Mouse (Mus musculus): ENCODE results near the gene Abracl. TPM values are rescaled to one million over a fixed set of nuclear protein-coding genes. Genes with fewer than 3 reads are reported as not detected.

Abracl gene
- total RNA-seq (2014; fragmentation: Nextera tagmentation) (40.1 and 55.2 TPM in 2 replicates), total RNA-seq (2017) (275 and 289 TPM in 2 replicates), polyA plus RNA-seq (2012) (19.8 and 20.1 TPM in 2 replicates)

GRCm38 (mm10) chr10:18022741-18023347 is at the start of gene Abracl:
Gene Abracl, minus strand, starts transcription at chr10:18023288.
- ATAC-seq (ENCODE audit: extremely low read depth, insufficient number of reproducible peaks, low FRiP score, poor library complexity, severe bottlenecking) (peak; percentile 89), DNase-seq (ENCODE audit: low spot score) (peak; percentile 85)
- H3K27me3 ChIP-seq (ENCODE audit: insufficient read depth, low read length) = no peaks in the 10 kb centered on the region
- peak within 1 kb of the TSS; percentile 81 for H3K4me3 ChIP-seq (ENCODE audit: low read depth, low read length)
- H3K36me3 ChIP-seq (replicated peaks) = peaks cover 18% of the 10 kb centered on the region
- H3K4me1 ChIP-seq (ENCODE audit: insufficient read depth, low read depth, low read length) = peaks cover 11% of the 10 kb centered on the region
- TF ChIP-seq GATA2 (IDR thresholded peaks at IDR 0.05; ENCODE audit: borderline replicate concordance, low read depth, low read length) (no peak), CTCF (IDR thresholded peaks at IDR 0.05; ENCODE audit: low read depth, low read length) (no peak), TAL1 (conservative IDR thresholded peaks at IDR 0.05; ENCODE audit: low read depth, low read length) (no peak), POLR2AphosphoS5 (IDR thresholded peaks at IDR 0.05; ENCODE audit: insufficient replicate concordance, low read depth, low read length) (no peak), GATA1 (IDR thresholded peaks at IDR 0.05; ENCODE audit: borderline replicate concordance, low read length) (no peak)
- H3K9me3 ChIP-seq (replicated peaks) = no peaks in the 10 kb centered on the region

- Histone ChIP-seq H3K36me3 (replicated peaks) (peaks cover 16% of the 10 kb centered on the region), H3K9me3 (replicated peaks) (no peaks in the 10 kb centered on the region), H3K4me1 (ENCODE audit: insufficient read depth, low read depth, low read length) (0 out of 2 replicates have a peak, but pooled peaks cover 5% of the 10 kb centered on the region), H3K4me3 (ENCODE audit: low read depth, low read length) (no peak overlapping the region), H3K27me3 (ENCODE audit: insufficient read depth, low read length) (no peaks in the 10 kb centered on the region)
- DNase-seq (ENCODE audit: low spot score) (no peak), ATAC-seq (ENCODE audit: extremely low read depth, insufficient number of reproducible peaks, low FRiP score, poor library complexity, severe bottlenecking) (no peak)
- TF ChIP-seq GATA1 (IDR thresholded peaks at IDR 0.05; ENCODE audit: borderline replicate concordance, low read length) (no peak), POLR2AphosphoS5 (IDR thresholded peaks at IDR 0.05; ENCODE audit: insufficient replicate concordance, low read depth, low read length) (no peak), TAL1 (conservative IDR thresholded peaks at IDR 0.05; ENCODE audit: low read depth, low read length) (no peak), GATA2 (IDR thresholded peaks at IDR 0.05; ENCODE audit: borderline replicate concordance, low read depth, low read length) (no peak), CTCF (IDR thresholded peaks at IDR 0.05; ENCODE audit: low read depth, low read length) (no peak)
These were observed 49.8 kb upstream of the Abracl start for GRCm38 (mm10) chr10:18072871-18073270.

- H3K4me1 ChIP-seq (ENCODE audit: insufficient read depth, low read depth, low read length) = peaks cover 8% of the 10 kb centered on the region; the same call in 1 of the 2 replicates
- no peak for ATAC-seq (ENCODE audit: extremely low read depth, insufficient number of reproducible peaks, low FRiP score, poor library complexity, severe bottlenecking)
- no peak for DNase-seq (ENCODE audit: low spot score)
These were observed 47.5 kb upstream of the Abracl start for GRCm38 (mm10) chr10:18070616-18071015.

GRCm38 (mm10) chr10:18070144-18070543 is 47.1 kb upstream of the Abracl start:
- peaks cover 8% of the 10 kb centered on the region; the same call in 1 of the 2 replicates for H3K4me1 ChIP-seq (ENCODE audit: insufficient read depth, low read depth, low read length)
- peaks cover 20% of the 10 kb centered on the region for H3K36me3 ChIP-seq (replicated peaks)
- DNase-seq (ENCODE audit: low spot score) (no peak), ATAC-seq (ENCODE audit: extremely low read depth, insufficient number of reproducible peaks, low FRiP score, poor library complexity, severe bottlenecking) (no peak)
- H3K4me3 ChIP-seq (ENCODE audit: low read depth, low read length) = no peak overlapping the region
- no peaks in the 10 kb centered on the region for H3K9me3 ChIP-seq (replicated peaks)
- no peaks in the 10 kb centered on the region for H3K27me3 ChIP-seq (ENCODE audit: insufficient read depth, low read length)
- TF ChIP-seq GATA2 (IDR thresholded peaks at IDR 0.05; ENCODE audit: borderline replicate concordance, low read depth, low read length) = no peak
- TF ChIP-seq TAL1 (conservative IDR thresholded peaks at IDR 0.05; ENCODE audit: low read depth, low read length) = no peak
- no peak for TF ChIP-seq POLR2AphosphoS5 (IDR thresholded peaks at IDR 0.05; ENCODE audit: insufficient replicate concordance, low read depth, low read length)
- TF ChIP-seq CTCF (IDR thresholded peaks at IDR 0.05; ENCODE audit: low read depth, low read length) = no peak
- no peak for TF ChIP-seq GATA1 (IDR thresholded peaks at IDR 0.05; ENCODE audit: borderline replicate concordance, low read length)

More at GRCm38 (mm10) chr10:18070616-18071015, 47.5 kb upstream of the Abracl start:
- Histone ChIP-seq H3K27me3 (ENCODE audit: insufficient read depth, low read length) (no peaks in the 10 kb centered on the region), H3K36me3 (replicated peaks) (peaks cover 18% of the 10 kb centered on the region), H3K9me3 (replicated peaks) (no peaks in the 10 kb centered on the region), H3K4me3 (ENCODE audit: low read depth, low read length) (no peak overlapping the region)
- no peak for TF ChIP-seq CTCF (IDR thresholded peaks at IDR 0.05; ENCODE audit: low read depth, low read length)
- TF ChIP-seq GATA1 (IDR thresholded peaks at IDR 0.05; ENCODE audit: borderline replicate concordance, low read length) = no peak
- TF ChIP-seq POLR2AphosphoS5 (IDR thresholded peaks at IDR 0.05; ENCODE audit: insufficient replicate concordance, low read depth, low read length) = no peak
- no peak for TF ChIP-seq TAL1 (conservative IDR thresholded peaks at IDR 0.05; ENCODE audit: low read depth, low read length)
- TF ChIP-seq GATA2 (IDR thresholded peaks at IDR 0.05; ENCODE audit: borderline replicate concordance, low read depth, low read length) = no peak

- no peak for DNase-seq (ENCODE audit: low spot score)
- Histone ChIP-seq H3K4me3 (ENCODE audit: low read depth, low read length) (no peak overlapping the region), H3K36me3 (replicated peaks) (peaks cover 25% of the 10 kb centered on the region), H3K4me1 (ENCODE audit: insufficient read depth, low read depth, low read length) (peaks cover 8% of the 10 kb centered on the region; the same call in 1 of the 2 replicates), H3K9me3 (replicated peaks) (no peaks in the 10 kb centered on the region), H3K27me3 (ENCODE audit: insufficient read depth, low read length) (no peaks in the 10 kb centered on the region)
- ATAC-seq (ENCODE audit: extremely low read depth, insufficient number of reproducible peaks, low FRiP score, poor library complexity, severe bottlenecking) = no peak
- TF ChIP-seq POLR2AphosphoS5 (IDR thresholded peaks at IDR 0.05; ENCODE audit: insufficient replicate concordance, low read depth, low read length) (no peak), CTCF (IDR thresholded peaks at IDR 0.05; ENCODE audit: low read depth, low read length) (no peak), GATA2 (IDR thresholded peaks at IDR 0.05; ENCODE audit: borderline replicate concordance, low read depth, low read length) (no peak), GATA1 (IDR thresholded peaks at IDR 0.05; ENCODE audit: borderline replicate concordance, low read length) (no peak), TAL1 (conservative IDR thresholded peaks at IDR 0.05; ENCODE audit: low read depth, low read length) (no peak)
These were observed 46.5 kb upstream of the Abracl start for GRCm38 (mm10) chr10:18069576-18069975.

- TF ChIP-seq POLR2AphosphoS5 (IDR thresholded peaks at IDR 0.05; ENCODE audit: insufficient replicate concordance, low read depth, low read length) (no peak), GATA2 (IDR thresholded peaks at IDR 0.05; ENCODE audit: borderline replicate concordance, low read depth, low read length) (no peak), GATA1 (IDR thresholded peaks at IDR 0.05; ENCODE audit: borderline replicate concordance, low read length) (no peak), CTCF (IDR thresholded peaks at IDR 0.05; ENCODE audit: low read depth, low read length) (no peak), TAL1 (conservative IDR thresholded peaks at IDR 0.05; ENCODE audit: low read depth, low read length) (no peak)
- Histone ChIP-seq H3K27me3 (ENCODE audit: insufficient read depth, low read length) (no peaks in the 10 kb centered on the region), H3K4me1 (ENCODE audit: insufficient read depth, low read depth, low read length) (peaks cover 8% of the 10 kb centered on the region; the same call in 1 of the 2 replicates), H3K9me3 (replicated peaks) (no peaks in the 10 kb centered on the region), H3K36me3 (replicated peaks) (peaks cover 25% of the 10 kb centered on the region), H3K4me3 (ENCODE audit: low read depth, low read length) (no peak overlapping the region)
- DNase-seq (ENCODE audit: low spot score) = no peak
- no peak for ATAC-seq (ENCODE audit: extremely low read depth, insufficient number of reproducible peaks, low FRiP score, poor library complexity, severe bottlenecking)
These were observed 45.8 kb upstream of the Abracl start for GRCm38 (mm10) chr10:18068880-18069279.

All from G1E (cell line).